Mouse (Mus musculus): ENCODE results near the gene Hist1h2ak.
A peak's percentile ranks its signal among the peaks of the same experiment; 100 is the strongest.
"Not testable (repeated sequence)": the region's sequence is repeated elsewhere in the genome, so short reads cannot be mapped to it uniquely, and the experiment has no call there.

Hist1h2ak gene

DNA sequence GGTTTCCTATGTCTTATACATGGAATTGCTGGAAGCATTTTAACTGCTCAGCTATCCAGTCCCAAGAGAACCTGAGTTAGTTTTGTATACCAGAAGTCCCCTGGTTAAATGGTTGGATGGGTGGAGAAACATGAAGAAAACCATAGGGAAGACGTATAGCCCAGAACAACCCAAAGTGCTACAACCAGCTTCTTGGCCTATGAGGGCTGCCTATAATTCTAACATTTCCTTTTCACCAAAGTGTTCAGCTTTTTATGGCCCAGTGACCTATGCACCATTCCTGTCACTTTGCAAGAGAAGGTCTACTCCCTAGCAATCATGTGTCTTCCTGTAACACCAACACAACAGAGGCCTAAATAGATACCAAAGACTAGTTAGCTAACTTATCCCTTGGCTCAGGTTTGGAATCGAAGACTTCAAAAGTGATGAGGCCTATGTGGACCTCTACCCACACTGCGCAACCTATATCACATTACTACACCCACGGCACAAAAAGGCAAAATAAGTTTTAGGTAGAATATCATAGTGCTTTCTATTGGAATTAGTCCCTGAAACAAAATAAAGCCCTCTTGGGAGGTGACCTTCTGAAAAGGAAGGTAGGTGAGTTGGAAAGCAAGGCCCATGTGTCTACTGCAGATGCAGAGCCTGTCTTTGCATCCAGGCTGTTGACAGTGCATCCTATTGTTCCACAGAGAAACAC lies 35.1 kb downstream of the Hist1h2ak start:
- DNase-seq: no peak

DNA sequence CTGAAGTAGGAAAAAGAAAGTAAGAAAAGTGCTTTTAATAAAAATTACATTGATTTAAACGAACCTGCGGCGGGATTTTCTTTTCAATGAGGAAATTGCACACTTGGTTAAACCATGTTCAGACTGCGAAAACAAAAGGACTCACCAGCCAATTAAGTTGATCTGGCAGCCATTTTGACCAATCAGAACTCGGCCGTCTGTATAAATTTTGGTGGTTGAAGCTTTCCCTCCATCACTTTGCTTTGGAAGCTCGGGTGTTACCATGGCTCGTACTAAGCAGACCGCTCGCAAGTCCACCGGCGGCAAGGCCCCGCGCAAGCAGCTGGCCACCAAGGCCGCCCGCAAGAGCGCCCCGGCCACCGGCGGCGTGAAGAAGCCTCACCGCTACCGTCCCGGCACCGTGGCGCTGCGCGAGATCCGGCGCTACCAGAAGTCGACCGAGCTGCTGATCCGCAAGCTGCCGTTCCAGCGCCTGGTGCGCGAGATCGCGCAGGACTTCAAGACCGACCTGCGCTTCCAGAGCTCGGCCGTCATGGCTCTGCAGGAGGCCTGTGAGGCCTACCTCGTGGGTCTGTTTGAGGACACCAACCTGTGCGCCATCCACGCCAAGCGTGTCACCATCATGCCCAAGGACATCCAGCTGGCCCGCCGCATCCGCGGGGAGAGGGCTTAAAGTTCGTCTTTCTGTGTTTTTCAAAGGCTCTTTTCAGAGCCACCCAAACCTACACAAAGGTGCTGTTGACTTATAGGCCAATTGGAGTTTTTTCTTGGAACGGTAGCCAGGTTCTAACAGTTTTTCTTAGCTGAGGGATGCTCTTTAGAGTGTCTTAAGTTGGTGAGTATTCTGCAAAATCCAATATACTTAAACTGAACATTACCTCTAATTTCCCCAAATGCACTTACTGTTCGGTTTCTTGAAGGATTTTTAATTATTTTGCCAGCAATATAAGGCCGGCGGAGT lies 36.0 kb downstream of the Hist1h2ak start, which contains the start of gene Hist1h3h:
Gene Hist1h3h, plus strand, starts transcription at position 263 of the 961 bp plus-strand sequence.
- peak; percentile 79 to 82 for DNase-seq

DNA sequence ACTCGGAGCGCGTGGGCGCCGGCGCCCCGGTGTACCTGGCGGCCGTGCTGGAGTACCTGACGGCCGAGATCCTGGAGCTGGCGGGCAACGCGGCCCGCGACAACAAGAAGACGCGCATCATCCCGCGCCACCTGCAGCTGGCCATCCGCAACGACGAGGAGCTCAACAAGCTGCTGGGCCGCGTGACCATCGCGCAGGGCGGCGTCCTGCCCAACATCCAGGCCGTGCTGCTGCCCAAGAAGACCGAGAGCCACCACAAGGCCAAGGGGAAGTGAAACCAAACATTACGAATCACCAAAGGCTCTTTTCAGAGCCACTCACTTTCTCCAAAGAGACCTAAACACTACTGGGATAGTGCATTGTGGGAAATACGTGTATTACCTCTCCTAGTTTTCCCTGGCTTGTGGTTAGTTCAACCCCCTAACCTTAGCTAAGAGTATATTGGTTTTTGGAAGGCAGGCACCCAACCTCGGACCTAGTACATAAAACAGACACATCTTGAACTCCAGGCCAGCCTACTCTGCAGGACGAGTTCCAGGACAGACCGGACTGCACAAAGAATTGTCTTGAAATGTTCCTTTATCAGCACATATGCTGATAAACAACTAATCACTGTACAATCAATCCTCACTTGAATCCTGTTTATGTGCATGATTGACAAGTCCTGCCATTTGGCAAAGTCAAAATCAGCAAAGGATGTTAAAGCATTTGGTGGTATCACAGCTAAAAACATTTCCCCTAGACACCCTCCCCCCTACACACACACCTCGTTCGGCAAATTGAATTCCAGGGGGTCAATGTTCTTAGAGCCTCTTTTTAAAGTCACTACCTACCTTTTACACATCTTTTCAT lies 36.9 kb downstream of the Hist1h2ak start:
- DNase-seq: not testable (repeated sequence)

DNA sequence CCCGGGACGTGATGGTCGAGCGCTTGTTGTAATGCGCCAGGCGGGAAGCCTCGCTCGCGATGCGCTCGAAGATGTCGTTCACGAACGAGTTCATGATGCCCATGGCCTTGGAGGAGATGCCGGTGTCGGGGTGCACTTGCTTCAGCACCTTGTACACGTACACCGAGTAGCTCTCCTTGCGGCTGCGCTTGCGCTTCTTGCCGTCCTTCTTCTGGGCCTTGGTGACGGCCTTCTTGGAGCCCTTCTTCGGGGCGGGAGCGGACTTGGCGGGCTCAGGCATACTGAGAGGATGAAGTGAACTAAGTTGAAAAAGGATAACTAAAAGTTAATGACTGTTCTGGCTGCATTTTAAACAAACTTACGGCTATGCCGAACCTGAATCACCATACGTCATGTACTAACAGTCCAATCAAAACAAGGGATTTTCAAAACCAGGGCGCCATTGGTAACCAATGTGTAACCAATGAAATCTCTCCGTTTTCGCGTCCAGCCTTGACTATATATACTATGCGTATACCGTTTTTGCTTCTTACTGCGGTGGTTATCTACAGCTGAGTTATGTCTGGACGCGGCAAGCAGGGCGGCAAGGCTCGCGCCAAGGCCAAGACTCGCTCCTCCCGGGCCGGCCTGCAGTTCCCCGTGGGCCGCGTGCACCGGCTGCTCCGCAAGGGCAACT lies 37.6 kb downstream of the Hist1h2ak start, which contains the start of the genes Hist1h2bl and Hist1h2ai:
Gene Hist1h2bl, minus strand, starts transcription at position 280 of the 676 bp plus-strand sequence.
Gene Hist1h2ai, plus strand, starts transcription at position 559 of the 676 bp plus-strand sequence.
- peak; percentile 77 to 86 for DNase-seq

DNA sequence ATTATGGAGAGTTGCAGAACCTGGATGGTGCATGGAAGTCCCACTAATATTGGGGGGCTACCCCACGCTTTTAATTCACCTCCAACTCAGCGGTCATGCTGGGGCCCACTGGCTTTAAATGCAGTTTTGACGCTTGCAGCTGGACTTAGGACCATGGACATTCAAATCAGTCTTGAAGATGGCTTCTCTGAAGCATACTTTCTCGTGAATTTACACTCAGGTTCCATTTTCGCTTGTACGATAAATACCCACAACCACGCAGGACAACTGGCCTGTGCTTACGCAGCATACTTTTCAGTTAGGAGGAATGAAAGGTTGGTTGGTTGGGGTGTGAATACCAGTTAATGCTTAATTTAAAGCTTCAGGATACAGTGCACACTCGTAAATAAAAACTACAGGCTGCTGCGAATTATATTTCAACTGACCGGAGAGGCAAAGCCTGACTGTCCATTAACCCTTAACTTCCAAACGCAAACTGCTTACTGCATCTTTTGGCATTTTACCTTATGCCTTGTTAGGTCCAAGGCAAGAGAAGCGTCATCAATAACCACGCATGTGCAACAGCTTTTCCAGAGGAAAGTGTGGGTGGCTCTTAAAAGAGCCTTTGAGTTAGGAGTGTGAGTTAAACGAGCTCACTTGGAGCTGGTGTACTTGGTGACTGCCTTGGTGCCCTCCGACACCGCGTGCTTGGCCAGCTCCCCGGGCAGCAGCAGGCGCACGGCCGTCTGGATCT lies 38.3 kb downstream of the Hist1h2ak start:
- peak in 1 of 2 experiments; percentile 17 for DNase-seq

DNA sequence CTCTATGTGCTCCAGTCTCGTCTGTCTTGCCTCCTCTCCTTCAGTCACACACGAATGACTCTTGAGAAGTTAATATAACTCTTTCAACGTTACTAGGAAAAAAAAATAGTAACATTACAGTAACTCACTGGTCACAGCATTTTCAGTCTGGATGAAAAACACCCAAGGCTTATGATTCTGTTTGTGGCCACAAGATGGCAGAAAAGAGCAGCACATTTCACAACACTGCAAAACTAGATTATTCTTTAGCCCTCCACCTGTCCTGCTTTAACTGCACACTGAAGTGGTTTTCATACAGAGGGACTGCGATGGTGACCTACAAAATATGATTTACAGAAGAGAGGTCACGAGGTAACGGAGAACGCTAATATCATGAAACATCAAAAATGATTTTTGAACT lies 38.9 kb downstream of the Hist1h2ak start:
- DNase-seq: peak; percentile 72 to 80

GRCm38 (mm10) chr13:21711698-21712097 lies 41.9 kb downstream of the Hist1h2ak start:
- DNase-seq: no peak

DNA sequence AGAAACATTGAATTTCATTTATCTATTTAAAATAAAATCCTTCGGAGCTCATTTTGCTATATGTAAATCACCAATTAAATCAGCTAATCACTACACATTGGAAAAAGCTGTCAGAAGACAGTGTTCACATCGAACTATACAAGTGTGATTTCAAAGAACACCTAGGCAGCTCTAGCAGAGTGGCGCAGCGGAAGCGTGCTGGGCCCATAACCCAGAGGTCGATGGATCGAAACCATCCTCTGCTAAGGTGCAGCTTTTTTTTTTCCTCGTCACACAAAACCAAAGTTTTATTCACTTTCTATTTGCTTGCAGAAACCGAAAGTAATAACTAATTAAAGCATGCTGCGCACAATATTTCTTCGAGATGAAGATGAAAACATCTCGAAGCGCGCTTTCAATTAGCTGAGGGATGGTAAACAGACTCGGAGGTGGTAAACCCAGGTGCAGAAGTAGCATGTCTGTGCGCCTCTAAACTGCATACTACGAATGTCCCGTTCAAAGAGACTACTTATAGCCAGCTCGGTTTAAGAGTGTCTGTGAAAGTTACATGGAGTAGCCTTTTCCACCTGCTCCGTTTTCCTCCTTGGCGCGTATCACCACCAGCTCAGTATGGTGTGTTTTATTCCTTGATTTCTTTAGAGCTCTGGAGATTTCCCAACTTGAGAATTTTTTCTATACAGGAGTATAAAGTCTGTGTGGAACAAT lies 42.7 kb downstream of the Hist1h2ak start:
- DNase-seq: peak; percentile 88 to 89

DNA sequence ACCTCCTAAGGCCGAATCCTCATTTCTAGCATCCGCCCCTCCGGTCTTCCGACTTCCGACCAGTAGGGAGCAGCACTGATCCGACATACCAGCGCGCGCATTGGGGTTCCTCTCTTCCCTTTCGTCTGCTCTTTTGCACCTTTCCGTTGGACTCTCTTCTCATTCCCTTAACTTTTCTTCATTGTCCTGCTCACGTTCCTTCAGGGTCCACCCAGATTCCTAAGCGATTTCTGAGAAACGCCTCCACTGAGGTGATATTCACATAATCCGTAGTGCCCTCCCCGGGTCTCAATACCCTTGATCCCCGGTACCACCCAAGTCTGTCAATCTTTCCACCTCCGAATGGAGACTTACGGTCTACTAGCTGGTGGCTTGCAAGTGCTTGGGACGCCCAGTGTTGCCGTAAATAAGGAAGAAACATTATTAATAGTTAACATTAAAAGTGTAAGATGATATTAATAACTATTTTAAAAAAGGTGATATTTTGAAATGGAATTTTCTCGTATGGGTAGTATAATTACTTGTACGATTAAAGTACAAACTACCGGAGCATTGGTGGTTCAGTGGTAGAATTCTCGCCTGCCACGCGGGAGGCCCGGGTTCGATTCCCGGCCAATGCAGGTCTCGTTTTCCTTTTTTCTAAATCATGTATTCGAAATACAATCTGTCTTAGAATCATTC lies 43.5 kb downstream of the Hist1h2ak start:
- peak; percentile 92 to 96 for DNase-seq

DNA sequence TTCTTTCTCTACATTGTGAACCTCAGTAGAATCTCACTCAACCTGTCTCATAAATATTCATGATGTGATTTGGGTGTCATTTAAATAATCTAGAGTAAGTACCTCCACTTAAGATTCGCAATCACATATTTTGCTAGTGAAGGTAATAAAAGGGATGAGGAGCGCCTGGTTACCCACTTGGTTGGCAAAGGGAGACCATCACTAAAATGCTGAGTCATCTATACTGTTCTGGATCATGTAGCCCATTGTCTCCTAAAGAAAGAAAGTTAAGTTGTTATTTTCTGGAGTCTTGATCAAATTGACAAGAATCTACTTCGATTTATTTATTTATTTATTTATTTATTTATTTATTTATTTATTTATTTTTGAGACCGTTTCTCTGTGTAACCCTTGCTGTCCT lies 47.0 kb downstream of the Hist1h2ak start:
- DNase-seq: no peak
